Mouse (Mus musculus) embryo, embryonic 11 days (tissue): ENCODE measurements around the gene Slc45a3.
A peak's percentile ranks its signal among the peaks of the same experiment; 100 is the strongest.

Source experiments
- DNase-seq: peaks from one replicate; pipeline ENCODE4 v3.0.0-alpha.2; 2015

The Slc45a3 gene

DNA sequence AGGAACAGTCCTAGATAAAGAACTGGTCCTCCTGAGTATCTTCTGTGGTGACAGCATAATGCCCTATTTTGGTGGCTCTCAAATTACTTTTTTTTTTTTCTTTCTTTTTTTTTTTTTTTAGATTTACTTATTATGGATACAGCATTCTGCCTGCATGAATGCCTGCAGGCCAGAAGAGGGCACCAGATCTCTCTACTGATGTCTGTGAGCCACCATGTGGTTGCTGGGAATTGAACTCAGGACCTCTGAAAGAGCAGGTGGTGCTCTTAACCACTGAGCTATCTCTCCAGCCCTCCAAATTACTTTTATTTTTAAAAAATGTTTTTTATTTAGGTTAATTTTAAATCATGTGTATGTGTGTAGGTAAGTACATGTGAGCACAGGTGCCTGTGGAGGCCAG is 37.7 kb downstream of the Slc45a3 start:
- no peak for DNase-seq

DNA sequence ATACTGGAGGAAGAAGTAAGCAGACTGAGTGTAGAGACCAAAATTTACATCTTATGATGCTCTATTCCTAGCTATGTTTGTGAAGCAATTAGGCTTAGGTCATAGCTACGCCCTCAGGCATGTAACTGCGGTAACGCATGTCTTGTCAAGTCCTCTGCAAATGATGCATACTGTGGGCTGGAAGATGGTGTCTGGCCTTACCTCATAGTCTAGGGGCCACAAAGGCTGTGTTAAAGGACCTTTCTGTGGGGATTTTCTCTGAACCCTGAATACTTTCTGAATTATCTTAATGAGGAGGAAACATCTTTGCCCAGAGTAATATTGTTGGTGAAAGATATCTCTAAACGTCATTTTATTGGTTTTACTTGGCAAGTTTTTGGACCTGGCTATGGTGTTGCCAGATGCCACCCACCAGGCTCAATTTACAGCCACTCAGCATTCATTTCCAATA is 39.1 kb downstream of the Slc45a3 start:
- DNase-seq = no peak

DNA sequence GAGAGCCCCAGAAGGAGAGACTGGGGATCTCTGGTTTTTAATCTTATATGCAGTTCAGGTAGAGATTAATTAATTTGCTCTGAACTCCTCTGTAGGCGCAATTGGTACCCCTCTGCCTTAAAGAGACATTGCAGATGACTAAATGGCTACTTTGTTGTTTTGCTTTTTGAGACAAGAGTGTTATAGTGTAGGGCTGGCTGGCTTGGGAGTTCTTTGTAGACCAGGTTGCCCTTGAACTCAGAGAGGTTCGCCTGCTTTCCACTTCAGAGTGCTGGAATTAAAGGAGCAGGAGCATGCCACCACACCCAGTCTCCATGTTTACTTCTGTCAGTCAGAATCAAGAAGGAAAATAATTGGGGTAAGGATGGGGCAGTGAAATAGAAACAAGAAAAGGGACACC is 40.3 kb downstream of the Slc45a3 start:
- no peak for DNase-seq

DNA sequence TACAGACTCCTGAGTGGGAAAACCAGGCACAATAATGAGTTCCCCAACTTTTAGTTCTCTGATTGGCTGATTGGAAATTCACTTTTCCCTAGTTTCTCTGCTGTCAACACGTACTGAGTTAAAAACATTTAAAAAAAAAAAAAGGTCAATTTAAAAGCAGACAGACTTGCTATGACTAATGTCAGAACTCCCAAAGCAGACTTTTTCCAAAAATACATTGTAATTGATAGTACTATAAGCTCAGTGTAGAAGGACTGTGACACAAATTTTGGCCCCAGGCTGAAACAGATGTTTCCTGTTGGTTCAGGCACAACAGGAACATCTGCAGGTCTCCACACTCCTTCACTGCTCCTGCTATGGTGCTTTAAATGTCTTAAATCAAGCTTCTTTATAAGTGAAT is 41.0 kb downstream of the Slc45a3 start:
- no peak for DNase-seq

DNA sequence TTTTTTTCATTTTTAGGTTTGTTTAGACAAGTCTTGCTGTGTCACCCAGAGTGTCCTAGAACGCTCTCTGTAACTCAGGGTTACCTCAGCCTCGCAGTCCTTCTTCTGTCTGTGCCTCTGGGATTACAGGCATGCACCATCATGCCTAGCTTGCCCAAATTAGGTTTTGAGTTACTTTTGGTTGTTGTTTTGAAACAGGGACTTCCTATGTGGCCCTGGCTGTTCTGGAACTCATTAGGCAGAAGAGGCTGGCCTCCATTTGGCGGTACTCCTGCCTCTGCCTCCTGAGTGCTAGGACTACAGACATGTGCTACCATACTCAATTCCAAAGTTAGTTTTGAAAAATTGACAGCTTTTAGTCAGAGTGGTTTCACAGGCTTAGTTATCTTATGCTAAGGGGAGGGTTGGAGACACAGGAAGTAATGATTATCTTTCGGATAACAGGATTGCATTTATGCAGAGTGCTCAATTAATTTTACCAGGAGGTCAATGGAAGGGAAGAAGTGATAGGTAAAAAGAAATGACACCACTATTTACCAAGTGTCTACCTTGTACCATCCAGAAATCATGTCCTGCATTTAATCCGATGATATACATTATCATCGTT is 41.9 kb downstream of the Slc45a3 start:
- no peak for DNase-seq

DNA sequence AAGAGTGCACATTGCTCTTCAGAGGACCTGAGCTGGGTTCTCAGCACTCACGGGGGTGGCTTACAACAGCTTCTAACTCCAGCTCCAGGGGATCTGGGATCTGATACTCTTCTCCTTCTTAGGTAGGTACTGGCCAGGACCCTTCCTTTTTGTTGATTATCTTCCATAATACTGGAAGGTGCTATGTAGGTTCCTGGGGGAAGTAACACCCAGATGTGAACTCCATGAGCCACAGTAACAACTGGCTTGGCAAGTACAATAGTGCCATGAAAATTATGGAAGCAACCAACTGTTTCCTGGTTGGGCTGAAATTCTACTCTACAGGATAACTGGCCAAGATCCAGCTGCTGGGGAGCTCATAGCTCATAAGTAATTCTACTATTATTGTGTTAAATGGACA is 42.7 kb downstream of the Slc45a3 start:
- DNase-seq = no peak

DNA sequence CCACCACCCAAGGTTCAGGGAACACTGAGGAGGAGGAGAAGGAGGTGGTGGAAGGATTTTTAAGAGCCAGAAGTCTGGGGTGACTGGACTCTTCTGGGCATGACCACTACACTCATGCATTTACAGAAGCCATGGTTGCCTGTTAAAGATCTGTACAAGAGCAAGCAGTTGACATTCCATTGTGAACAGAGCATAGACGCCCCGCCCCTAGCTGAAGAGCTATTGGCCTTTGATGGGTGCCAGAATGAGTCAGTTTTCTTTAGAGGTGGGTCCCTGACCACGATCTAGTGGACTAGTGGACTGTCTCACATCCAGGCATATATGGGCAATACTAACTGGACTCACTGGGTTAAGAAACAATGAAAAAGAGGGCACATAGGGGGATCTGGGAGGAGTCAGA is 43.3 kb downstream of the Slc45a3 start:
- DNase-seq = no peak

DNA sequence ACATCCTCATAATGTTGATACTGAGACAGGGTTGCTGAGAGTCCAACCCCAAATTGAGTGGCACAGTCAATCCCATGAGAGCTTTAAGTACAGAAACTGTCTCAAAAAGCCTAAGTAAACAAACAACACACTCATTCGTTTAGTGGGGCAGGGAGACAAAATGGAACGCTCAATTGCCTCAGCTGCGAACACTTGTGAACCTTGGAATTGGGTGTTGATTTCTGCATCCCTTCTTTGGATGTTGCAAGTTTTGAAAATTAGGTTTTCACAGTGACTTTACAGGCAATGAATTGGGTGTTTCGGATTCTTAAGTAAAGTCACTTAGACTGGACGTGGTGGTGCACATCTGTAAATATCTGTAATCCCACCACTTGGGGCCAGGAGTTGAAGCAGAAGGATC is 44.0 kb downstream of the Slc45a3 start:
- no peak for DNase-seq

DNA sequence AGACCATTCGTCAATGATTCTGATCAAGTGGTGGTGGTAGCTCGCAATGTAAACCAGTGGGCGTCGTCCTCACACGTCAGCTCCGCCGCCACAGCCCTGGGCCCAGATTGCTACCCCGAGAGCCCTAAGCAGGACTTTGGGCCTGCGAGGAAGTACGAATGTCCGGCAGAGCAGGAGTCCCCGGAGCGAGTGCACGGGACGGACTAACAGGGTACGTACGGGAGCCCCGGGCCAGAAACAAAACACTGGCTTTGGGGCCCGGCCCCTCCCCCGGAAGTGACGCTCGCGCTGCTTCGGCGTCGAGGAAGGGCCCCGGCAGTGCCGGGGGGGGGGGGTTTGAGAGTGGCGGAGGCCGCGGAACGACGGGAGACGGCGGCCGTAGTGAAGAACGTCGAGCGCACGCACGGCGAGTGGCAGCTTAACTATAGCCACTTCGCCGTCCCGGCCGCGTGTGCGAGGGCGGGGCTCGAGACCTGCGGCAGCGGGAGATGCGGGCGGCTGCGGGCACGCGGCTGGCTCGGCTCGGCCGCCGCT is 44.6 kb downstream of the Slc45a3 start, which contains the start of gene Elk4:
Gene Elk4 (plus strand): TSS at position 326 of the 534 bp plus-strand sequence.
- peak; percentile 96 for DNase-seq

DNA sequence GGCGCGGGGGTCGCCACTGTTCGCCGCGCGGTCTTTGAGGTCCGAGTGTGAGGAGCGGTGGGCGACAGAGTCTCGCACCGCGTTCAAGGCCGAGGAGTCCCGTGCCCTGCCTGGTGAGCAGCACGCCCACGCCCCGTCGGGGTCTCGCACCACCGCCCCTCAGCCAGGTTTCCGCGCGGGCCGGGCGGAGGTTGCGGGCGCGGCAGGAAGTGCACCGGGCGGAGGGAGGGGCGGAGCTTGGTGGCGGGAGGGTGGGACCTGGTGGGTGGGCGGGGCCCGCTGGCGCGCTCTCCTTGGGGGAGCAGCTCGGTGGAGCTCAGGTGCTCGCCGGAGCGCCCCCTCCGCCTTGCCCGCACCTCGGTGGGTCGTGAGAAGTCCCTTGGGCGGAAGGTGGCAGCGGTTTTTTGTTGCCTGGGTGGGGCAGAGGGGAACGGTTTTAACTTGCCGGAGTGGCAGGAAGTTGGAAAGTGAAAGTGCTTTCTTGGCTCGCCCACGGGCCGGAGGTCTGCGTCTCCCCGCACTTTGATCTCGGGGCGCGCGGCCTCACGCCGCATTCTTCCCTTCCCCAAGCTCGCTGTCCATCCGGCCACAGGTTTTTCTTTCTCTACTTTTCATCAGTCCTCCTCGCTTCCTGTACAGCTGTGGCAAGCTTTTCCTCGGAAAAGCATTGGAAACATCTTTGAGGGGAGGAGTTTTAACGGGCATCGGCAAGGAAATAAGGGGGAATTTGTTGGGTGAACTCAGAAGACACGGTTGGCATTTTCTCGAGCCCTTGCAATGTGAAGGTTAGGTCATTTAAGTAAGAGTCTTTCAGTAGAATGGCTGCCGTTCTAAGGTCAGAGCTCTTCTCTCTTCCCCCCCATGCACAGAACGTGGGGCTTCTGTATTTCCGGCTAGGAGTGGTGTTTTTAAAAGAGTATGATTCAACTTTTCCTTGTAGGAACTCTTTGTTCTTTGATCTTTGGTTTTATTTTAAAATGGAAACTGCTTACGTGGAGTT is 45.4 kb downstream of the Slc45a3 start:
- peak; percentile 92 for DNase-seq

DNA sequence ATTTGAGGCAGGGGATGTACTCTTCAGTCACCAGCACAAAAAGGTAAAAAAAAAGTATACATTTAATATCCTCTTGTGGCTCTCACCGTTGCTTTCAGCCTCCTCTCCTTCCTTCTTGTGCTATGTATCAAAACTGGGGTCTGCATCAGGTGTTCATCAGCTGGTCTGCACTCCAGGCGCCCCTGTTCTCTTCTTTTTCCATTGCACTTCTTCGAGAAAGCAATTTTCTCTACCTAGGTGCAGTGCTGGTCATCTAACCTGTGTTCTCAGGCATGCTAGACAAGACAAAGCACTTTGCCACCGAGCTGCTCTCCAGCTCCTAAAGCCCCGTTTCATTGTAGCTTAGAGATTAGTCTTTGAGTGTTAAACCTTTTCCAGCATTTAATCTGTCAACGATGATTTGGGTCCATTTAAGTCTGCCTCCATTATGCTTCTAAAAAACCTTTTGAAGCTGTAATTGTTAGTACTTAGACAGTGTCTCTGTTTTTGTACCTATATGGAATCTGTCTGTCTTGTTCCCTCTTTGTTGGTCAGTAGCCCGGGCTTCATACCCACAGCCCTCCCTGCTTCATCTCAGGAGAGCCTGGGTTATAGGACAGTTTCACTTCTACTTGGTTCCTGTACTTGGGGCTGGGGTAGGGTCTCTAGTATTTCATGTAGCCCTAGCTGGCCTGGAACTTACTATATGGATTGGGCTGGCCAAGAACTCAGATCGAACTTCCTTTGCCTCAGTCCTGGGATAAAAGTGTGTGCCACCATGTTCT is 46.3 kb downstream of the Slc45a3 start:
- no peak for DNase-seq

DNA sequence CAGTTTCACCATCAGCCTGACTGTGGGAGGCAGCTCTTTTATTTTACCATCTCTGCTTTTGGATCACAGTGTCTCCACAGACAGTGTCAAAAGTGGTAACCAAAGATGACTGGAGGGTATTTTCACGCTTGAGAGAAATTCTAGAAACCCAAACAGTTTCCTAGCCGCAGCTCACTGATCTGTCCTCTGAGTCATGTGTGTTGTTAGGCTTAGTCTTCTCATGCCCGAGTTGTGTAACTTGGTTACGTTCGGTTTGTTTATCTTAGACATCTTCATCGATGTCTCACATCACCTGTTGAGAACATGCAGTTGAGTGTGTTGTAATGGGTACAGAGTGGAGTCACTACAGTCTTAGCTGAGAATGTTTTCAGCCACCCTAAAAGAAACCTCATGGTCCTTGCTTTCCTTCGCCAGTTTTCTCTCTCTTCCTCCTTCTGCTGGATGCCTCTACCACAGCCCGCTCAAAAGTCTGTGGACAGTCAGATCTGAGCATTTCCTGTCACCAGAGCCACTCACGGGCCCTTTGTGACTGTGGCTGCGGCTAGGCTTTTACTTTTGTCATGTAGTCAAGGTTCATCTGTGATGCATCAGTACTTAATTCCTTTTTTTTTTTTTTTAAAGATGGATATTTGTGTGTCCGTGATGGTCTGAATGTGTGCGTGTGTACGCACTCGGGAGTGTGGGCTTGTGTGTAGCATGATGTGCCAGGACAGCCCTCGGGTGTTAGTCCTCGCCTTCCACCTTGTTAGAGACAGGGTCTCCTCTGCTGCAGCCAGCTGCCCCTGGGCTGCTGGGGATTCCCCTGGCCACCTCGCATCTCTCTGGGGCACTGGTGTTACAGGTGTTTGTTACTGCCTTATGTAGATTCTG is 48.1 kb downstream of the Slc45a3 start:
- no peak for DNase-seq

DNA sequence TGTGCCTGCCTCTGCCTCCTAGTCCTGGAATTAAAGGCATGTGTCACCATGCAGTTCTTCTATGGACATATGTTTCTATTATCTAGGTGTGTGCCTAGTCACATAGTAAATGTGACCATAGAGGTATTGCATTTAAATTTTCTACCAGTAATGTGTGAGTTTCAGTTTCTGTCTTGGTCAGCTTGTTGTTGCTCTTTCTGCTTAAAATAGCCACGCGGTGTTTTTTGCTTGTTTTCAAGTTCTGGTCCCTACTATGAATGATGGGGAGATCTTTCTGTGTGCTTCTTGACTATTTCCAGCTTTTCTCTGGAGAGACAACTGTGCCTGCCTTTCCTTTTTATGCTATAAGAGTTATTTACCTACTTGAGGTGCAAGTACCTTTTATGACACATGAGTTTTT is 49.0 kb downstream of the Slc45a3 start:
- DNase-seq = no peak

DNA sequence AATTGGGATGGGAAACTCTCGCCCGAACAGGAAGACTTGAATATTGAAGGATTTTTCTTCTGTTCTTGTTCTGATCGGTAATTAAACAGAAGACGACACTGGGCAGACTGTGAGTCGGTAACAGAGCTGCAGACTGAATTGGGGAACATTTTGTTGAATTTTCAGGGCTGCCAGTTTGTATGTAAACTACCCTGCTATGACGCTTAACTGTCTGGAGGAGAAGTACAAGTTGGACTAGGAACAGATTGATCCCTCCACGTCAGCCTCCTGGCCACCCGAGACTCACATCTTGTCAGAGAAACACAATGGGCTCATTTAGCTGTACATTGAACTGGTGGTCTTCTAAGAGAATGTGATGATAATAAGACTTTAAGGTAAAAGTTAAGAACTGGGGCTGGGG is 50.1 kb downstream of the Slc45a3 start:
- DNase-seq = no peak

DNA sequence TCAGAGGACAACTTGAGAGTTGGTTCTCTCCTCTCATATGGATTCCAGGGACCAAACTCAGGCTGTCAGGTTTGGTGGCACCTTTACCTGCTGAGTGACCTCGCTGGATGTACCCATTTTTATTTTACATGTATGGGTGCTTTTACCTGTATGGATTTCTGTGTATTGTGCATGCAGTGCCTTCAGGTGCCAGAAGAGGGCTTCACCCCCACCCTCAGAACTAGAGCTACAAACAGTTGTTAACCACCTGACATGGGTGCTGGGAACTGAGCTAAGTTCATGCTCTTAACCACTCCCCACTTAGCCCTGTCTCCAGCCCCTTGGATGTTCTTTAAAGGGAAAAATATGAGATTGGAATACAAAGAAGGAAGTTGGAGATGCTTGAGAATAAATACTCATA is 52.0 kb downstream of the Slc45a3 start:
- DNase-seq = no peak

DNA sequence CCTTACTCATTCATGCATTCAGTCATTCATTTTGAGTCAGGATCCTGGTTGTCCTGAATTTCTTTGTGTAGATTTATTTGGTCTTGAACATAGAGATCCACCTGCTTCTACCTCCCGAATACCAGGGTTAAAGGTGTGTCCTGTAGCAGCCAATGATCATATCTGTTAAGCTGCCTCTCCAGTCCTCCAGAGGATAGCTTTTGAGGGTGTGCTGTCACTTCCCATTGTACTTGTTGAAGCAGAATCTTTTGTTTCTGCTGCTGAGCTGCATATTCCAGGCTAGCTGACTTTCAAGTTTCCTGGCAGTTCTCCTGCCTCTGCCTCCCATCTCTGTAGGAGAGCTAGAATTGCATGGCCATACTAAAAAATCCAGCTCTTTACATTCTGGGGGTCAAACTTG is 53.9 kb downstream of the Slc45a3 start:
- DNase-seq = no peak

DNA sequence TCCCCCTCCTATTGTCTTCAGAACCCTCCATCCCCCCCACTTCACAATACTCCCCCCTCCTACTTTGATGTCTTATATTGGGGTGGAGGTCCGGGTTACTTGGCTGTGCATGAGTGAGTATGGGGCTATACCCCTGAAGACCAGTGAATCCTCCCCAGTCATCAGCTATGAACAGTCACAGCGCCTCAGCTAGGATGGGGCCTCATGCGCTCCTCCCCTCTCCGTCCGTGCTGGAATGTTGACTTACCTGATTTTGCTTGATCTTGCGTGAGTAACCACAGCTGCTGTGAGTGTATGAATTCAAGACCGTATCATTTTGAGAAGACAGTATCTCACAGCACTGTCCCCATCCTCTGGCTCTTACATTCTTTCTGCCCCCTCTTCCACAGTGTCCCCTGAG is 57.1 kb downstream of the Slc45a3 start:
- no peak for DNase-seq

DNA sequence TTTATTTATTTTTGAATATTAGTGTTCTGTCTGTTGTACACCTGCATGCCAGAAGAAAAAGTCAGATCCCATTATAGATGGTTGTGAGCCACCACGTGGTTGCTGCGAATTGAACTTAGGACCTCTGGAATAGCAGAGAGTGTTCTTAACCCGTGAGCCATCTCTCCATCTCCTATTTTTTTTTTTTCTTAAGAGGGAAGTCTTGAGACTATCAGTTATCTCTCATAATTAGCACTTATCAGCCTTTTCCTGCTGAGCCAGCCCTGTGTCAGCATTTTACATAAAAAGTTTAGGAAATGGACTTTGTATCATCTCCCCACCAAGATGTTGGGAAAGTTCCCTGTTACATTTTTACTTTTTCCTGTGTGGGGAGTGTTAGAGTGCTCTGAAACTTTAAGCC is 59.3 kb downstream of the Slc45a3 start:
- DNase-seq = no peak

DNA sequence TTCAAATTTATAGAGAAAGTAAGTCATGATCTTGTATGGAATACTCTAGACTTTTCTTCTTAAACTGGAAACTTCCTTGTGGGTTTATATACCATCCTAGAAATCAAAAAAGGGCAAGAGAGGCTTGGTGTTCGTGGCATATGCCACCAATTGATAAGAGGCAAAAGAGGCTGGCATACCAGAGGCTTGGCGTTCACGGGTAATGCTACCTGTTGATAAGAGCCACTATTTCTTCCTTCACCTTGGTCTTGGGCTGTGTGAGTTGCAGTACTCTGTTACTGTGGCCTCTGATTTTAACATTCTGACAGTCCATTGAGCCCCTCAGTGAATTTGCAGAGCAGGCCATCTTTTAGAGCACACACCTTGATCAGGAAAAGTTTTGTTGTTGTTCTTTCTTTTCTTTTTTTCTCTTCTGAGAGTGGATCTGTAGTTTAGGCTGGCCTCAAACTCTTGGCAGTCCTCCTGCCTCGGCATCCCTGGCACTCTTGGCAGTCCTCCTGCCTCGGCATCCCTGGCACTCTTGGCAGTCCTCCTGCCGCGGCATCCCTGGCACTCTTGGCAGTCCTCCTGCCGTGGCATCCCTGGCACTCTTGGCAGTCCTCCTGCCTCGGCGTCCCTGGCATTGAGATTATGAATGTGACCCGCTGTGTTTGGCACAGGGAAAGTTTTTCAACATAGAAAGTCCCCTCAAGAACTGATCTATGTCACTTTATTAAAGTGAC is 64.3 kb downstream of the Slc45a3 start:
- no peak for DNase-seq

DNA sequence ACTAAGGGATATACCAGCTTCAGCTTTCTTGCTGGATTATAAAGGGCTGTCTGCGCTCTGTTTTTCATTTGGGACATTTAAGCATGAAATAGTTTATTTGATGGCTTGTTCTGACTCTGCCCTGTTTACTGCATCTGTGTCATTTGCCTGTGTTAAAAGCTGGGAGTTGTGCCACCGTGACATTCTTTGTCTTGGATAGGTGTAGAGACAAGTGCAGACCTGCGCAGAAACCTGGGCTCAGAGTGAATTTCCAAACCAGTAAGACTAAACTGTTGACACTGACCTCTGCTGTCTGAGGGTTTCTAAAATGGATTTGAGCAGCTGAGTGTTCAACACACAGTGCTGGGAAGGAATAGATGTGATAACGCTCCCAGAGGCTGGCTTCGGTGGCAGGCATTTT is 65.2 kb downstream of the Slc45a3 start:
- no peak for DNase-seq

DNA sequence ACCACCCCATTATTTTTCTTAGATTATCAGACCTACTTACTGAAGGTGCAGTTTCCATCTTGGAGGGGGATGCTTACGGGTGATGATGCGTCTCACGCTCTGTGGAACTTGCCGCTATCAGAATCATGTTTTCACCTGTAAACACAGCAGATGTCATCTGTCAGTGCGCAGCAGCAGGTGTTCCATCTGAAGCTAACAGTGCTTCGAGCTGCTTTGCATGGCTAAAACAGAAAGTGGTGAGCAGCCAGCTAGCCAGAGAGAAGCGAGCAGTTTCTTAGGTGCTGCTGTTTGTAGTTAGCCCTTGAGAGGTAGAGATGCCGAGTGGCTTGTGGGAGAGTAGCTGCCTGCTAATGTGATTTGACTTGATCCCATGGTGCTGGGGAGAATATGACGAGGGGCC is 65.6 kb downstream of the Slc45a3 start:
- DNase-seq = no peak

DNA sequence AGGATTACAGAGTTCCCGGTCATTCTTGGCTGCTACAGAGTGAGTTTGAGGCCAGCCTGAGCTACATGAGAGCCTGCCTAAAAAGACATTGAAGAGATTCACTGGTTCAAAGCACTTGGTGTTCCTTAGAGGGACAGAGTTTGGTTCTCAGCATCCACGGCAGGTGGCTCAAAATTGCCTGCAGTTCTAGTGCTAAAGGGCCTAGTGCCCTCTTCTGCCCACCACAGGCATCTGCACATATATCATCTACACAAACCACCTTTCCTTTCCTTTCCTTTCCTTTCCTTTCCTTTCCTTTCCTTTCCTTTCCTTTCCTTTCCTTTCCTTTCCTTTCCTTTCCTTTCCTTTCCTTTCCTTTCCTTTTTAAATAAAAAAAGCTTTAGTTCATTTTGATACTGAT is 67.8 kb downstream of the Slc45a3 start:
- DNase-seq = no peak
